Mouse (Mus musculus): ENCODE results near the gene Pde4c. TPM values are rescaled to one million over a fixed set of nuclear protein-coding genes. Genes with fewer than 3 reads are reported as not detected.

Pde4c gene
- polyA plus RNA-seq, 1 experiment from 2014 or later: 8.0 TPM

DNA sequence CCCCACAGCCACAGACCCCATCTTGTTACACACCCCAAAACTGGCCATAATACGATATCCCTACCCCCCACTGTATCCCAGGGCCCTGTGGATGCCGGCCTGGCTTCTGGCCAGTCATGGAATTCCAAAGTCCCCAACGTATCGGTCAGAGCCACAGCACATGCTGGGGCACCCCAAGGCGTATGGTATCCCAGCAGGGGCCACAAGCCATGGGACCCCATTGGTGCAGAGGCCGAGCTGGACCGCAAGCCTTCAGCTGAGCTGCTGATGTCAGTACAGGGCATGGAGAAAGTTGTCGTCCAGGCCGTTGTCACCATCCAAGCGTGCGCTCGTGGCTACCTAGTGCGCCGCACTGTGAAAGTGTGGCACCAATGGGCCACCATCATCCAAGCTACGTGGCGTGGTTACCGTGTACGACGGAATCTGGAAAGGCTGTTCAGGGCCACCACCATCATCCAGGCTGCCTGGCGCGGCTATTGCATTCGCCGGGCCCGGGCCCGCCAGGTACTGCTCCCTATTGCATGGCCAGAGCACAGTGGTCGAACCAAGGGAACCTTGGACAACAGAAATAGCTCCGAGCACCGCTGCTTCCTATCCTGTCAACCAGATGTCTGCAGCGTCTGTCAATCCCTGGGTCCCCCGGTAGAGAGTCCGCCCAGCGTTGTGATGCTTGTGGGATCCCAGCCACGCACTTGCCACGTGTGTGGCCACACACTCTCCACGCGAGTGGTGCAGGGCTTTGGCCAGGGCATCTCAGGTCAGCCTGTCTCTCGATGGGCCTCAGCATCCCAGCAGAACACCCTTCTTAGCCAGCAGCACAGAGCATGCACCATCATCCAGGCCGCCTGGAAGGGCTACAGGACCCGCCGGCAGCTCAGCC, 6.8 kb upstream of the Pde4c start:
- no peak overlapping the region for H3K4me2 ChIP-seq (ENCODE audit: low read length)
- no peaks in the 10 kb centered on the region for H3K4me1 ChIP-seq (replicated peaks; ENCODE audit: insufficient read depth, low read length)
- no peak overlapping the region for H3K27ac ChIP-seq
- H3K9ac ChIP-seq (ENCODE audit: low read depth, low read length): no peak overlapping the region
- 87% methylated on average over 40 of the region's 40 CpGs for WGBS
- no peaks in the 10 kb centered on the region for H3K36me3 ChIP-seq (ENCODE audit: insufficient read depth, low read length)
- DNase-seq (ENCODE audit: low spot score) (no peak), ATAC-seq (replicated peaks; ENCODE audit: low FRiP score, low read depth) (no peak)
- no peaks in the 10 kb centered on the region for H3K27me3 ChIP-seq (ENCODE audit: insufficient read depth, low read length)
- TF ChIP-seq CTCF (IDR thresholded peaks at IDR 0.05; ENCODE audit: low read depth): no peak
- H3K9me3 ChIP-seq (replicated peaks; ENCODE audit: low read length): no peaks in the 10 kb centered on the region
- H3K4me3 ChIP-seq (replicated peaks; ENCODE audit: low read depth, low read length): no peak overlapping the region

DNA sequence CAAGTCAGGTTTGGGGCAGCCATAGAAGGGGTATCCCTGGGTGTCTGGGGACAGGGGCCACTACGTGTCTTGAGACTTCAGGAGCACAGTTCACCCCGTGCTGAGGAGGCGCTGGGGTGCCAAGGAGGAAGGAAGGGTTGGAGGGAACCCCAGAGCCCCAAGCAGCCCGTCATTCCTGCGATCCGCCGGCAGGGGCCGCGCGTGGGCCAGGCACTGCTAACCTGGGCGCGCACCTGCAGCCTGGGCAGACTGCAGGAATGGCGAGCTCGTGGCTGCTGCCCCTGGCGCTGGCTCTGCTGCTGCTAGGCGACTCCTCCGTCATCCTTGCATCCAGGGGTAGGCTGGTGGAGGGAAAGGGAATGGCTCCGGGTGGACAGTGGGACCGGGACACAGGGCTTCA, 5.2 kb upstream of the Pde4c start, which contains the start of gene Gm3336:
Gm3336 (plus strand) TSS at position 247 of the 400 bp plus-strand sequence.
- H3K9ac ChIP-seq (ENCODE audit: low read depth, low read length): no peak within 1 kb of the TSS
- H3K4me3 ChIP-seq (replicated peaks; ENCODE audit: low read depth, low read length): no peak within 1 kb of the TSS
- no peak within 1 kb of the TSS for H3K4me2 ChIP-seq (ENCODE audit: low read length)
- H3K9me3 ChIP-seq (replicated peaks; ENCODE audit: low read length): no peaks in the 10 kb centered on the region
- peak; percentile 60 for DNase-seq (ENCODE audit: low spot score)
- 3% methylated on average over 18 of the region's 19 CpGs for WGBS
- H3K4me1 ChIP-seq (replicated peaks; ENCODE audit: insufficient read depth, low read length): no peaks in the 10 kb centered on the region
- no peak within 1 kb of the TSS for H3K27ac ChIP-seq
- no peaks in the 10 kb centered on the region for H3K27me3 ChIP-seq (ENCODE audit: insufficient read depth, low read length)
- no peaks in the 10 kb centered on the region for H3K36me3 ChIP-seq (ENCODE audit: insufficient read depth, low read length)
- ATAC-seq (replicated peaks; ENCODE audit: low FRiP score, low read depth): peak; percentile 25
- peak; percentile 90 for TF ChIP-seq CTCF (IDR thresholded peaks at IDR 0.05; ENCODE audit: low read depth)

- TF ChIP-seq CTCF (IDR thresholded peaks at IDR 0.05; ENCODE audit: low read depth): no peak
- ATAC-seq (replicated peaks; ENCODE audit: low FRiP score, low read depth) (no peak), DNase-seq (ENCODE audit: low spot score) (no peak)
- Histone ChIP-seq H3K9ac (ENCODE audit: low read depth, low read length) (no peak overlapping the region), H3K4me1 (replicated peaks; ENCODE audit: insufficient read depth, low read length) (no peaks in the 10 kb centered on the region), H3K4me2 (ENCODE audit: low read length) (no peak overlapping the region), H3K27ac (no peak overlapping the region), H3K27me3 (ENCODE audit: insufficient read depth, low read length) (no peaks in the 10 kb centered on the region), H3K9me3 (replicated peaks; ENCODE audit: low read length) (no peaks in the 10 kb centered on the region), H3K4me3 (replicated peaks; ENCODE audit: low read depth, low read length) (no peak overlapping the region), H3K36me3 (ENCODE audit: insufficient read depth, low read length) (no peaks in the 10 kb centered on the region)
- WGBS: 43% methylated on average over 9 of the region's 9 CpGs
Measured at GRCm38 (mm10) chr8:70719796-70720270, 3.7 kb upstream of the Pde4c start.

DNA sequence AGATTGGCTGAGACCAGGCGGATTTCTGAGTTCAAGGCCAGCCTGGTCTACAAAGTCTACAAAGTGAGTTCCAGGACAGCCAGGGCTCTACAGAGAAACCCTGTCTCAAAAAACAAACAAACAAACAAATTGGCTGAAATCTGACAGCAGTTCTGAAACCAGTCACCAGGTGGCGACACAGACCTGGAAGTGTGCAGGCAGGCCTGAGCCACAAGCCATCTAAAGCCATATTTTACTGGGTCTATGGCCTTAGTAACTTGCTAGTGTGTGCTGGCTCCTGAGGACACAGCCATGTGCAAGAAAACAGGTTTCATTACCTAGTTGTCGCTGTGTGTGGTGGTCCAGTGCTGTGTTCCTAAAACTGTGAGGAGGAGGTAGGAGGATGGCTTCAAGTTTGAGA, 2.8 kb upstream of the Pde4c start:
- Histone ChIP-seq H3K36me3 (ENCODE audit: insufficient read depth, low read length) (no peaks in the 10 kb centered on the region), H3K4me1 (replicated peaks; ENCODE audit: insufficient read depth, low read length) (no peaks in the 10 kb centered on the region), H3K4me2 (ENCODE audit: low read length) (no peak overlapping the region), H3K27me3 (ENCODE audit: insufficient read depth, low read length) (no peaks in the 10 kb centered on the region), H3K4me3 (replicated peaks; ENCODE audit: low read depth, low read length) (no peak overlapping the region), H3K9ac (ENCODE audit: low read depth, low read length) (0 out of 2 replicates have a peak overlapping the region, but pooled peaks have one; percentile 37), H3K27ac (no peak overlapping the region), H3K9me3 (replicated peaks; ENCODE audit: low read length) (no peaks in the 10 kb centered on the region)
- TF ChIP-seq CTCF (IDR thresholded peaks at IDR 0.05; ENCODE audit: low read depth): peak; percentile 98
- 3% methylated on average over 3 of the region's 3 CpGs for WGBS
- no peak for ATAC-seq (replicated peaks; ENCODE audit: low FRiP score, low read depth)
- DNase-seq (ENCODE audit: low spot score): peak; percentile 79

DNA sequence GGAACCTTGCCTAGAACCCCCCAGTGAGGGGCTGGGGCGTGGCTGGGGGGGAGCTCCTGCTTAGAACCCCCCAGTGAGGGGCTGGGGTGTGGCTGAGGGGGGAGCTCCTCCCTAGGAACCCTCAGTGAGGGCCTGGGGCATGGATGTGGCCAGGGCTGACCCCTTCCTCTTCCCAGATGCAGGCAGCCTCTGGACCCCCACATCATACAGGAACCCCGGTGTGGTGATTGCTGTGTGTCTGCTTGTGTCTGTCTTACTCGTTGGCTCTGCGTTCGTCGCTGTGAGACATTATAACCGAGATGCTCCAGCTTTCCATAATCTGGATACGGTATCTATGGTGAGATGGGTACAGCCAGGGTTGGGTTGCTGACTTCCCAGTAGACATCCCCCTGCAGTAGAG, 1.9 kb upstream of the Pde4c start:
- H3K9me3 ChIP-seq (replicated peaks; ENCODE audit: low read length): no peaks in the 10 kb centered on the region
- no peak for TF ChIP-seq CTCF (IDR thresholded peaks at IDR 0.05; ENCODE audit: low read depth)
- H3K27ac ChIP-seq: no peak overlapping the region
- no peak overlapping the region for H3K9ac ChIP-seq (ENCODE audit: low read depth, low read length)
- no peak overlapping the region for H3K4me2 ChIP-seq (ENCODE audit: low read length)
- ATAC-seq (replicated peaks; ENCODE audit: low FRiP score, low read depth) (no peak), DNase-seq (ENCODE audit: low spot score) (no peak)
- no peaks in the 10 kb centered on the region for H3K4me1 ChIP-seq (replicated peaks; ENCODE audit: insufficient read depth, low read length)
- H3K4me3 ChIP-seq (replicated peaks; ENCODE audit: low read depth, low read length): no peak overlapping the region
- no peaks in the 10 kb centered on the region for H3K36me3 ChIP-seq (ENCODE audit: insufficient read depth, low read length)
- 89% methylated on average over 8 of the region's 8 CpGs for WGBS
- no peaks in the 10 kb centered on the region for H3K27me3 ChIP-seq (ENCODE audit: insufficient read depth, low read length)

GRCm38 (mm10) chr8:70724216-70724615, 696 bp downstream of the Pde4c start:
- Histone ChIP-seq H3K27me3 (ENCODE audit: insufficient read depth, low read length) (no peaks in the 10 kb centered on the region), H3K36me3 (ENCODE audit: insufficient read depth, low read length) (no peaks in the 10 kb centered on the region), H3K9me3 (replicated peaks; ENCODE audit: low read length) (no peaks in the 10 kb centered on the region), H3K4me3 (replicated peaks; ENCODE audit: low read depth, low read length) (no peak overlapping the region; the same call in 1 of the 2 replicates), H3K4me1 (replicated peaks; ENCODE audit: insufficient read depth, low read length) (no peaks in the 10 kb centered on the region), H3K4me2 (ENCODE audit: low read length) (peak overlapping the region; percentile 46), H3K27ac (peak overlapping the region; percentile 97), H3K9ac (ENCODE audit: low read depth, low read length) (peak overlapping the region; percentile 38; the same call in 1 of the 2 replicates)
- peak; percentile 6; the same call in 1 of the 2 replicates for ATAC-seq (replicated peaks; ENCODE audit: low FRiP score, low read depth)
- TF ChIP-seq CTCF (IDR thresholded peaks at IDR 0.05; ENCODE audit: low read depth): no peak
- WGBS: 58% methylated on average over 12 of the region's 12 CpGs
- DNase-seq (ENCODE audit: low spot score): no peak

Measured in kidney, postnatal 0 days (tissue).